In the genomic region with DNA sequence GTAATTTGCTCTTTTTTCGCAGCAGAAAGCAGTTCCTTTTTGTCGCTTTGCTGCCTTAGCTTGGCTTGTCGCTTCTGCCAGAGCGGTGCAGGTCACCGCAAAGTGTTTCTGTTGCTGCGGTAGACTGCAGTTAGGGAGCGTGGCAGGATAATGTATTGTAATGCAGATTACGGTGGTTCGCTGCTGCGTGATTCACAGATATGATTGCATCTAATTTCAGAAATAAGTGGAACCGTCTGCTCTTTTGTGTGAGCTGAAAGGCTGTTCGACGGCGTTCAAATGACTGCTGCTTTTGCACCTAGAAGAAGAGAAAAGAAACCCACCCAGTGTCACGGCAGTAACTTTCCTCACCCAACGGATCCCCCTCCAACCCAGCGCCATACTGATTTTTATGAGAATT, we compare ENCODE assay signal across 16 mouse cellular contexts.
DNase-seq lines count a peak whose midpoint lies in the region; ATAC-seq lines count a peak whose summit lies in the region.
"Had no signal": no experiment of that assay in that cellular context is flagged by ENCODE, and none has a peak within 500 bp of the region (broad histone marks: within the 10 kb centered on the region; RNA-seq: fewer than 3 reads in every experiment).

No protein-coding gene starts in this region.

- no peaks in the 10 kb centered on the region for H3K9me3 ChIP-seq in hindbrain, embryonic 11.5 days (ENCODE audit: control insufficient read depth, low read length)
- H3K9me3 ChIP-seq in midbrain, embryonic 14.5 days (ENCODE audit: control insufficient read depth, low read length), result no peaks in the 10 kb centered on the region
- H3K9me3 ChIP-seq in heart, embryonic 12.5 days (replicated peaks), result no peaks in the 10 kb centered on the region
- H3K9me3 ChIP-seq: kidney, embryonic 15.5 days; limb, embryonic 12.5 days had no signal

- no peak overlapping the region for H3K9ac ChIP-seq in hindbrain, embryonic 11.5 days (ENCODE audit: low read depth, low read length)
- no peak overlapping the region for H3K9ac ChIP-seq in midbrain, embryonic 14.5 days (replicated peaks; ENCODE audit: low read length)
- no peak overlapping the region for H3K9ac ChIP-seq in heart, embryonic 12.5 days
- H3K9ac ChIP-seq: kidney, embryonic 15.5 days; limb, embryonic 12.5 days; liver, postnatal 0 days had no signal

- H3K36me3 ChIP-seq in hindbrain, embryonic 11.5 days (ENCODE audit: control insufficient read depth, insufficient read depth, low read length), result no peaks in the 10 kb centered on the region
- no peaks in the 10 kb centered on the region for H3K36me3 ChIP-seq in midbrain, embryonic 14.5 days (ENCODE audit: control insufficient read depth, insufficient read depth, low read length)
- no peaks in the 10 kb centered on the region for H3K36me3 ChIP-seq in heart, embryonic 12.5 days
- H3K36me3 ChIP-seq: kidney, embryonic 15.5 days; limb, embryonic 12.5 days had no signal

- no peak overlapping the region for H3K4me3 ChIP-seq in hindbrain, embryonic 11.5 days (ENCODE audit: low read depth, low read length)
- peak overlapping the region; percentile 9; the same call in 1 of the 2 replicates for H3K4me3 ChIP-seq in midbrain, embryonic 14.5 days (replicated peaks; ENCODE audit: low read depth, low read length)
- no peak overlapping the region for H3K4me3 ChIP-seq in heart, embryonic 12.5 days
- H3K4me3 ChIP-seq: heart, adult 2 months; kidney, embryonic 15.5 days; limb, embryonic 12.5 days; megakaryocyte, embryonic 14.5 days had no signal

- ATAC-seq in hindbrain, embryonic 11.5 days (ENCODE audit: low FRiP score), result peak; percentile 75; the same call in 1 of the 2 replicates
- ATAC-seq in midbrain, embryonic 14.5 days (ENCODE audit: low FRiP score, low TSS enrichment), result peak; percentile 49; the same call in 1 of the 2 replicates
- no peak for ATAC-seq in heart, embryonic 12.5 days (ENCODE audit: insufficient number of reproducible peaks, low FRiP score)
- ATAC-seq: liver, postnatal 0 days had no signal

- no peak overlapping the region for H3K27ac ChIP-seq in hindbrain, embryonic 11.5 days (ENCODE audit: low read depth, low read length)
- no peak overlapping the region for H3K27ac ChIP-seq in midbrain, embryonic 14.5 days (replicated peaks; ENCODE audit: low read depth, low read length)
- H3K27ac ChIP-seq in heart, embryonic 12.5 days (ENCODE audit: poor library complexity, severe bottlenecking), result no peak overlapping the region
- H3K27ac ChIP-seq: heart, adult 2 months; kidney, embryonic 15.5 days; limb, embryonic 12.5 days had no signal

- WGBS in hindbrain, embryonic 11.5 days, result 35% methylated on average over 17 of the region's 17 CpGs
- WGBS in midbrain, embryonic 14.5 days, result 11% methylated on average over 17 of the region's 17 CpGs
- WGBS in heart, embryonic 12.5 days, result 78% methylated on average over 17 of the region's 17 CpGs

- H3K27me3 ChIP-seq in hindbrain, embryonic 11.5 days (ENCODE audit: control insufficient read depth, insufficient read depth, low read length), result no peaks in the 10 kb centered on the region
- no peaks in the 10 kb centered on the region; the same call in 1 of the 2 replicates for H3K27me3 ChIP-seq in midbrain, embryonic 14.5 days (ENCODE audit: control insufficient read depth, insufficient read depth, low read length)
- 0 out of 2 replicates have a peak, but pooled peaks cover 3% of the 10 kb centered on the region for H3K27me3 ChIP-seq in heart, embryonic 12.5 days (replicated peaks)
- H3K27me3 ChIP-seq: kidney, embryonic 15.5 days; megakaryocyte, embryonic 14.5 days had no signal

- H3K4me2 ChIP-seq in hindbrain, embryonic 11.5 days (replicated peaks; ENCODE audit: low read depth, low read length), result peak overlapping the region; percentile 37
- peak overlapping the region; percentile 44 for H3K4me2 ChIP-seq in midbrain, embryonic 14.5 days (ENCODE audit: low read length)
- no peak overlapping the region for H3K4me2 ChIP-seq in heart, embryonic 12.5 days
- H3K4me2 ChIP-seq: kidney, embryonic 15.5 days; limb, embryonic 12.5 days had no signal

- peak; percentile 6 to 7 for DNase-seq in right cerebral cortex, adult 2 months (ENCODE audit: low spot score in 2 of 2)
- no peak for DNase-seq in right cerebral cortex, postnatal 14 days
- DNase-seq in hindbrain, embryonic 11.5 days (ENCODE audit: low spot score), result peak; percentile 36
- DNase-seq in midbrain, embryonic 14.5 days, result peak; percentile 66
- no peak for DNase-seq in kidney, postnatal 36 days
- DNase-seq in gastrocnemius, adult 18-20 months (ENCODE audit: low spot score), result no peak
- DNase-seq: adrenal gland, adult 2 months; heart, adult 2 months; heart, postnatal 4 days; layer of hippocampus, postnatal 36 days; liver, postnatal 0 days; thymus, postnatal 14 days had no signal

- no peaks in the 10 kb centered on the region; the same call in 1 of the 2 replicates for H3K4me1 ChIP-seq in hindbrain, embryonic 11.5 days (replicated peaks; ENCODE audit: control insufficient read depth, insufficient read depth, low read length)
- peaks cover 5% of the 10 kb centered on the region; the same call in 1 of the 2 replicates for H3K4me1 ChIP-seq in midbrain, embryonic 14.5 days (ENCODE audit: control insufficient read depth, insufficient read depth, low read length)
- H3K4me1 ChIP-seq in heart, embryonic 12.5 days (replicated peaks), result no peaks in the 10 kb centered on the region
- H3K4me1 ChIP-seq: kidney, embryonic 15.5 days; megakaryocyte, embryonic 14.5 days had no signal

Comparison
In these comparisons a context has a peak if more than half of its experiments do, and no peak if none do; other contexts are left out.
1. DNase-seq: peak in right cerebral cortex, adult 2 months (2 of 2), hindbrain, embryonic 11.5 days (single experiment) and midbrain, embryonic 14.5 days (single experiment); none in right cerebral cortex, postnatal 14 days (single experiment), kidney, postnatal 36 days (0 of 2) and gastrocnemius, adult 18-20 months (single experiment).